Mouse (Mus musculus) heart, embryonic 12.5 days (tissue): ENCODE data around the gene Bloc1s3. TPM values are rescaled to one million over a fixed set of nuclear protein-coding genes. Genes with fewer than 3 reads are reported as not detected.

Experiments
- ATAC-seq: fragments of 200-750 bp; cut with Nextera tagmentation; 2 replicates; pipeline ENCODE4 v1.8.0; 2017; ENCODE audit warnings: moderate TSS enrichment, moderate library complexity; ENCODE audit not compliant: insufficient number of reproducible peaks, low FRiP score
- H3K27ac ChIP-seq: fragments of 300-500 bp; sonication (generic); 2 replicates; pipeline ENCODE4 v1.5.1; 2016; ENCODE audit warnings: mild to moderate bottlenecking, moderate library complexity; ENCODE audit not compliant: poor library complexity, severe bottlenecking
- H3K27me3 ChIP-seq: fragments of 300-500 bp; sonication (generic); replicated peaks from 2 replicates; pipeline ENCODE4 v1.6.1; 2016; ENCODE audit warnings: mild to moderate bottlenecking, moderate library complexity
- H3K36me3 ChIP-seq: fragments of 300-500 bp; sonication (generic); 2 replicates; pipeline ENCODE4 v1.6.1; 2016; ENCODE audit warnings: mild to moderate bottlenecking, moderate library complexity
- H3K4me1 ChIP-seq: fragments of 300-500 bp; sonication (generic); replicated peaks from 2 replicates; pipeline ENCODE4 v1.6.1; 2016; ENCODE audit warnings: mild to moderate bottlenecking
- H3K4me2 ChIP-seq: fragments of 300-500 bp; sonication (generic); 2 replicates; pipeline ENCODE4 v1.6.1; 2016; ENCODE audit warnings: mild to moderate bottlenecking, moderate library complexity
- H3K4me3 ChIP-seq: fragments of 300-500 bp; sonication (generic); 2 replicates; pipeline ENCODE4 v1.5.1; 2016; ENCODE audit warnings: mild to moderate bottlenecking
- H3K9ac ChIP-seq: fragments of 300-500 bp; sonication (generic); 2 replicates; pipeline ENCODE4 v1.6.1; 2016; ENCODE audit warnings: mild to moderate bottlenecking, moderate library complexity
- H3K9me3 ChIP-seq: fragments of 300-500 bp; sonication (generic); replicated peaks from 2 replicates; pipeline ENCODE4 v1.6.1; 2016; ENCODE audit warnings: mild to moderate bottlenecking, moderate library complexity
- WGBS: fragments of 180-500 bp; shearing (Covaris S2); methylation state at CpG from one replicate; pipeline ENCODE4 v1.1.7; 2016; 5-methylcytosine and 5-hydroxymethylcytosine counted together
- polyA plus RNA-seq: library from polyadenylated mRNA; unstranded; fragments of >200 nt; fragmentation: Nextera tagmentation; extraction: Ambion mirVana; gene quantifications from 2 replicates; pipeline ENCODE4 v1.2.1, GENCODE M21; 2016

Gene Bloc1s3
- polyA plus RNA-seq: 2.4 TPM in 2 replicates

DNA sequence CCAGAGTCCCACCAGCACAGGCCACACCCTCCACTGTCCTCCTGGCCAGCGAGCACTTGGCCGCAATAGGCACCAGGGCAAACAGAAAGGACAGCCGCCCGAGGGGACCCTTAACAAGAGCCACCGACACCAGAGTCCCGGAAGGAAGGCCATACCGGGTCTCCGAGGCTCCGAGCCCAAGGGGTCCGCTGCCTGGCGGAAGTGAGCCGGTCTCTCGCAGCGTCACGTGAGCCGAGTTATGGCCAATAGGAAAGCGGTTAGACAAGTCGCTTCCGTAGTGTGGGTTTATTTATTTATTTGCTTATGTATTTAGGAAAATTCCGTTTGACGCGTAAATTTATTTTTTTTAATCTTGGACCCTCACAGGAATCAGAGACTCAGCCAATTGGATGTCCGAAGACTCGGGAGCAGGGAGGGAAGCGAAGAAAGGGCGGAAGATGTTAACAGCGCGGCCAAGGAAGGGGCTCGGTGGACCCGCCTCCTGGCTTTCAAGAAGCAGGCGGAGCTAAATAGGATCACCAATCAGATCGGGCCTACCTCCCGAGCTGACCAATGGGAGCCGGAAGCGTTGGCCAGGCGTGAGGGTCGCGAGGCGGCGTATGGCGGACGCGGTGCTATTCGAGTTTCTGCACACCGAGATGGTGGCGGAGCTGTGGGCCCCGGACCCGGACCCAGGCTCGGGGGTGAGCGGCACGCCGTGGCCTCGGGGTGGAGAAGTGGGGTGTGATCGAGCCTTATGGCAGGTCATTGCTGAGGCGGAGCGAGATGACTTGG is at the start of gene Bloc1s3, which contains the start of gene Trappc6a:
TSS of gene Bloc1s3 (minus strand) at position 218 of the 774 bp plus-strand sequence.
TSS of gene Trappc6a (plus strand) at position 246 of the 774 bp plus-strand sequence.
- Histone ChIP-seq H3K4me3 (peak within 1 kb of the TSS; percentile 95), H3K4me2 (peak within 1 kb of the TSS; percentile 97), H3K36me3 (no peaks in the 10 kb centered on the region), H3K27ac (peak within 1 kb of the TSS; percentile 86), H3K9me3 (no peaks in the 10 kb centered on the region), H3K4me1 (peaks cover 26% of the 10 kb centered on the region), H3K27me3 (no peaks in the 10 kb centered on the region), H3K9ac (peak within 1 kb of the TSS; percentile 95)
- ATAC-seq: peak; percentile 95
- under 1% methylated on average over 56 of the region's 56 CpGs for WGBS

DNA sequence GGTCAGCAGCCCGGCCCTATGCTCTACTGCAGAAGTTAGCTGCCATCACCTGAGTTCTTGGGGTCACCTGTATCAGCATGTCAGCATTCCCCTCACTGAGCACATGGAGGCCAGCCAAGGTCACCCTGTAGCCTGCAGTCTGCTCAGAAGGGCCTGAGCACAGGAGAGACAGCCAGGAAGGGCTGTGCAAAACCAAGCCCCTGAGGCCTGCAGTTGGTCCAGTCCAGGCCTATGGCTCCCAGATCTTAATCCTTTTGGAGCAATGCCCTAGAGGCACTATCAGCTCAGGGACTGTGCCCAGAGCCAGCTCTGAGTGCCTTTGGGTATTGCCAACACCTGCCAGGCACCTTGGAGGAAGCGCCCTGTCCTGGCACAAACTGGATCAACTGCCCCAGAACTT is 48.9 kb upstream of the Bloc1s3 start:
- H3K27me3 ChIP-seq: no peaks in the 10 kb centered on the region
- no peak for ATAC-seq
- peaks cover 72% of the 10 kb centered on the region for H3K4me1 ChIP-seq
- no peak overlapping the region for H3K4me3 ChIP-seq
- WGBS: 88% methylated on average over 2 of the region's 2 CpGs
- peak overlapping the region; percentile 22; the same call in 1 of the 2 replicates for H3K27ac ChIP-seq
- no peak overlapping the region for H3K4me2 ChIP-seq
- peak overlapping the region; percentile 44 for H3K9ac ChIP-seq
- no peaks in the 10 kb centered on the region for H3K9me3 ChIP-seq
- H3K36me3 ChIP-seq: peaks cover 27% of the 10 kb centered on the region

DNA sequence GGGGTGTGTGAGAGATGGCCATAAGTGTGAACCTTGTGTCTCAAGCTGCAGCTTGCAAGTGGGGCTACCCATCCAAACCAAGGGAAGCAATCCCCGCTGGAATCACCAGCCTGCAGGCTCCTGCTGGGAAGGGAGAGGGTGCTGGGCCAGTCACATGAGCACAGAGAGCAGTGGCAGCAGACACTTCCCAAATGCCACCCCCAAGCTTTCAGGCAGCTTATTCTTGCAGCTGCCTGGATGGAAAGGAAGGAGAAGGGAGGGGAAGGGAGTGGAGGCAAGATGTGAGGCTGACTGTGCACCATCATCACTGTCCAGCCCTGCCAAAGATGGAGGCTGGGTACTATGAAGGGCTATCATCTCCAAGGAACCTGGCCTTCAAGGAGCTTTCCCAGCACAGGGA is 46.0 kb upstream of the Bloc1s3 start:
- H3K4me1 ChIP-seq: peaks cover 56% of the 10 kb centered on the region
- ATAC-seq: no peak
- 83% methylated on average over 1 of the region's 1 CpGs for WGBS
- no peak overlapping the region for H3K4me3 ChIP-seq
- no peaks in the 10 kb centered on the region for H3K9me3 ChIP-seq
- no peak overlapping the region for H3K4me2 ChIP-seq
- H3K27ac ChIP-seq: no peak overlapping the region
- no peak overlapping the region for H3K9ac ChIP-seq
- H3K27me3 ChIP-seq: no peaks in the 10 kb centered on the region
- H3K36me3 ChIP-seq: peaks cover 27% of the 10 kb centered on the region

DNA sequence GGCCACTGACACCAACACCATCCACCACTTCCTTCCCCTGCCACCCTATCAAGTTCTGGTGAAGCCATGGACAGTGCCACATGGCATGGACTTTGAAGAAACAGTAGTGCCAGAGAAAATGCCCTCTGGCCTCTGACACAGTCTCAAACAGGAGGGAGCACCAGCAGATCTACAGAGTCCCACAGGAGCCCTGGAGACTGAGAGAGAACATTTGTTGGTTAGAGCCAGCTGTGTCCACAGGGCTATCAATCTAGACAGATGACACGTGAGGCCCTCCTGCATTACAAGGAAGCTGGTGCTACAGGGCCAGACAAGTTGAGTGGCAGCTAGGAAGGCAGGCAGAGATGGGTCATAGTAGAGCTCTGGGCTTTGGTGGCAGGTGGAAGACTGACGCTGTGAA is 44.3 kb upstream of the Bloc1s3 start:
- no peak for ATAC-seq
- no peaks in the 10 kb centered on the region for H3K27me3 ChIP-seq

DNA sequence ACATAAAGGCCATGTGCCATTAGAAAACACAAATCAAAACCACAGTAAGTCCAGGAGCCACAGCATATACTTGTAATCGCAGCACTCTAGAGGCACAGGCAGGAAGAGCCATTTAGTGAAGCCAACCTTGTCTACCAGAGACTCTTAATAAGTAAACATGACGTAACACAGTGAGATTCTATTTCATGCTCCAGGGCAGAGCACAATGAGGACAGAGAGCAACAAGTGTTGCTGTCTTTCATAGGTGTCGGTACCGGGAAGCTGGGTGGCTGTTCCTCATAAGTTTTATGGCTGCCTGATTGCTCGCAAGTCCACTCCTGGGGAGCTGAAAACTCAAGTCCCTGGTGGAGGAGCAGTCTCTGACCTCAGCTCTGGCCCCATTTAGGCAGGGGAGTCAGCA is 43.5 kb upstream of the Bloc1s3 start:
- Histone ChIP-seq H3K4me1 (peaks cover 46% of the 10 kb centered on the region), H3K27me3 (no peaks in the 10 kb centered on the region), H3K27ac (no peak overlapping the region), H3K9ac (no peak overlapping the region), H3K9me3 (no peaks in the 10 kb centered on the region), H3K4me3 (no peak overlapping the region), H3K4me2 (no peak overlapping the region), H3K36me3 (peaks cover 22% of the 10 kb centered on the region)
- 88% methylated on average over 5 of the region's 5 CpGs for WGBS
- no peak for ATAC-seq

More for the DNA sequence above, 44.3 kb upstream of the Bloc1s3 start:
- 41% methylated on average over 2 of the region's 2 CpGs for WGBS
- no peak overlapping the region for H3K9ac ChIP-seq
- H3K4me3 ChIP-seq: no peak overlapping the region
- peaks cover 49% of the 10 kb centered on the region for H3K4me1 ChIP-seq
- H3K27ac ChIP-seq: no peak overlapping the region
- peaks cover 22% of the 10 kb centered on the region for H3K36me3 ChIP-seq
- H3K9me3 ChIP-seq: no peaks in the 10 kb centered on the region
- H3K4me2 ChIP-seq: no peak overlapping the region

DNA sequence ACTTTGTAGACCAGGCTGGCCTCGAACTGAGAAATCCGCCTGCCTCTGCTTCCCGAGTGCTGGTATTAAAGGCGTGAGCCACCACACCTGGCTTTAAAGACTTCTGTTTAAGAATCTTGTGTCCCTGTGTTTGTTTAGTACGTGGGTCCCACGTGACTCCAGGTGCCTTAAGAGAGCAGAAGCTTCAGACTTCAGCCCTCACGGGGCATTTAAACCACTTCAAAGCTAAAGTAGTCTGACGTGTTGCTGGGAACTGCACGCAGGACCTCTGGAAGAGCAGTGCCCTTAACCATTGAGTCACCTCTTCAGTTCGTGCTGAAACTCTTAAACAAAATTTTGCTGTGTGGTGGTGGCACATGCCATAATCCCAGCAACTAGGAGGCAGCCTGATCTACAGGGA is 41.2 kb upstream of the Bloc1s3 start:
- Histone ChIP-seq H3K4me2 (no peak overlapping the region), H3K36me3 (peaks cover 12% of the 10 kb centered on the region), H3K27me3 (no peaks in the 10 kb centered on the region), H3K9ac (no peak overlapping the region), H3K27ac (no peak overlapping the region), H3K9me3 (no peaks in the 10 kb centered on the region), H3K4me3 (no peak overlapping the region), H3K4me1 (peaks cover 56% of the 10 kb centered on the region)
- no peak for ATAC-seq
- 85% methylated on average over 10 of the region's 10 CpGs for WGBS

DNA sequence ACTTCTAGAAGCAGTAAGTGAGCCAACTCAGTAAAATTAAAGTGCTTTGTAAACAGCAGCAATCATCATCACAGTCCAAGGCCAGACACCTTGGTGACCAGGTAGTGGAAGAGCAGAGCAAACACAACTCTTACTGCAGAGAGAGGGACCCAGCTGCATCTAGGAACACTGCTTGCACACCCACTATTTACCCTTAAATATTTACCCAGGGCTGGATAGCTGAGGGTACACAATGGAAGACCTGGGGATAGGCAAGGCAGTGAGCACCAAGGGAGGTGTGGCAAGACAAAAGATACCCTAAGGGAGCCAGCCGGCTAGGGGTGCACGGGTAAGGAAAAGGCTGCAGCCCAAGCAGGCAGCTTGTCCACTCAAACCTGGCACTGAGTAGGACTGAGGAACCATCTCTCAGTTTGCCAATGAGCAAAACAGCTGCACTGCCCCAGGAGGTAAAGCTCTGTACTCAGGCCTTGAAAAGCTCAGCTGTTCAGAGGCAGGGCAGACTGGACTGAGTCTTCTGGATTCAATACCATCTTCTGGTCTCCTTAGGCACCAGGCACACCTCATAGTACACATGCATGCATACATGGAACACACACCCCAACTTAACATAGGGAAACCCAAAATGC is 39.3 kb upstream of the Bloc1s3 start:
- Histone ChIP-seq H3K4me2 (no peak overlapping the region), H3K36me3 (peaks cover 4% of the 10 kb centered on the region), H3K9me3 (no peaks in the 10 kb centered on the region), H3K4me3 (no peak overlapping the region), H3K27me3 (no peaks in the 10 kb centered on the region), H3K9ac (no peak overlapping the region), H3K27ac (no peak overlapping the region), H3K4me1 (peaks cover 49% of the 10 kb centered on the region)
- 85% methylated on average over 2 of the region's 2 CpGs for WGBS
- ATAC-seq: no peak

DNA sequence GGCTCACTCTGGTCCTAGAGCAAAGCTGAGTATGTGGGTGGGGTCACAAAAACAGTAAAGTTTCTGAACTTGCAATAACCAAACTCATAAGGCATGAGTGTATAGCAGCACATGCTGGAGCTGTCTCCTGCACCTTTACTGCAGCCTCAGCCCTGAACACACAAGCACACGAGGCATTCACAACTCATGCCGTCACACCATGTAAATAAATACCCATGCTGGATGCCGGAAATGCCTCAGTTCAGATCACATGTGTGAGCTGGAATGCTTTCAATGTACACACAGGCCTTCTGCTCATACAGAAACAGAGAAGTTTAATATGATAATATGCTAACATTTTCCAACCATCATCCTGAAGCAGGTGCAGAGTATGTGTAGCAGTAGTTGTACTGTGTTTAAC is 37.8 kb upstream of the Bloc1s3 start:
- ATAC-seq: no peak
- H3K27me3 ChIP-seq: no peaks in the 10 kb centered on the region
- WGBS: 62% methylated on average over 3 of the region's 3 CpGs
- peaks cover 59% of the 10 kb centered on the region for H3K4me1 ChIP-seq
- no peak overlapping the region for H3K4me3 ChIP-seq
- no peak overlapping the region for H3K4me2 ChIP-seq
- H3K9me3 ChIP-seq: no peaks in the 10 kb centered on the region
- H3K27ac ChIP-seq: no peak overlapping the region
- H3K36me3 ChIP-seq: no peaks in the 10 kb centered on the region; the same call in 1 of the 2 replicates
- no peak overlapping the region for H3K9ac ChIP-seq

DNA sequence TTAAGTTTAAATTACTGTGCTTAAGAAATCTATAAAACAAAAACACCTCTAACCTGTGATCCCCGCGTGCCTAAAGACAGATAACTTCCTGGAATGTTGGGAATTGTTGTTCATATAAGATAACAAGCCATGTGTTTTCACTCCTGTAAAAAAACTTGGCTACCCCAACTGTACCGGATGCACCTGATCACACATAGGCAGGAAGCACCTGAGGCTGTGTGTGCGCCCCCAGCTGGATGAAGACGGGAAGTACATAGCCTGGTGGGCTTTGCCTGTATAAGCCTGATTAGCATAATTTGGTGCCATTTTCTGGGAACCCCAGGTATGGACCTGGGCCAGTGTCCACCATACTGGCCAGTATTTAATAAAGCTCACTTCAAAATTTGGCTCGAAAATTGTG is 35.4 kb upstream of the Bloc1s3 start:
- no peaks in the 10 kb centered on the region for H3K9me3 ChIP-seq
- H3K27ac ChIP-seq: no peak overlapping the region
- H3K4me3 ChIP-seq: no peak overlapping the region
- H3K4me2 ChIP-seq: no peak overlapping the region
- 50% methylated on average over 6 of the region's 6 CpGs for WGBS
- H3K9ac ChIP-seq: no peak overlapping the region
- H3K4me1 ChIP-seq: peaks cover 52% of the 10 kb centered on the region
- 0 out of 2 replicates have a peak, but pooled peaks have one; percentile 26 for ATAC-seq
- H3K27me3 ChIP-seq: no peaks in the 10 kb centered on the region
- H3K36me3 ChIP-seq: no peaks in the 10 kb centered on the region; the same call in 1 of the 2 replicates

DNA sequence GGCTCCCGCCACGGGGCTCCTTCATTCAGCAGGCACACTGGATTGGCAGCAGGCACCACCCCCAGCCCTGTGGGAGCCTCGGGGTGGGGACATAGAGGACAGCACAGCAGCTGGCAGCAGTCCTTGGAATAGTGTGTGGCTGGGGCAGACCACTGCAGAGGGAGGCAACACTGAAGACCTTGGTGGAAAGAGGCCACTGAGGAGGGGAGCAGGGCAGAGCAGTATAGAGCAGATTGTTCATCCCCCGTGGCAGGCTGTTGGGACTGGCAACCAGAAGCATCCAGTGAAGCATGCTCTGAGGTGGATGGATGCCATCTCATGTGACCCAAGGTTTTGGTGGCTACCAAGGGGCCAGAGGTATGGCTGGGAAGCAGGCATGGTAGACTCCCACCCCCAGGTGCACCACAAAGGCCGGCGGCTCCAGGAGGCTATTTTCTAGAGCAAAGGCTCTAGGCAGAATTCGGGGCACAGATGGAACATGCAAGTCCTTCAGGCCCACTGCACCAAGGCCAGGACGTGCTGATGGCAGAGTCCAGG is 34.1 kb upstream of the Bloc1s3 start:
- H3K4me2 ChIP-seq: no peak overlapping the region
- H3K4me1 ChIP-seq: peaks cover 49% of the 10 kb centered on the region
- H3K9me3 ChIP-seq: no peaks in the 10 kb centered on the region
- H3K36me3 ChIP-seq: no peaks in the 10 kb centered on the region
- no peak overlapping the region for H3K4me3 ChIP-seq
- WGBS: 69% methylated on average over 8 of the region's 8 CpGs
- no peak overlapping the region for H3K27ac ChIP-seq
- no peaks in the 10 kb centered on the region for H3K27me3 ChIP-seq
- ATAC-seq: no peak
- H3K9ac ChIP-seq: no peak overlapping the region

DNA sequence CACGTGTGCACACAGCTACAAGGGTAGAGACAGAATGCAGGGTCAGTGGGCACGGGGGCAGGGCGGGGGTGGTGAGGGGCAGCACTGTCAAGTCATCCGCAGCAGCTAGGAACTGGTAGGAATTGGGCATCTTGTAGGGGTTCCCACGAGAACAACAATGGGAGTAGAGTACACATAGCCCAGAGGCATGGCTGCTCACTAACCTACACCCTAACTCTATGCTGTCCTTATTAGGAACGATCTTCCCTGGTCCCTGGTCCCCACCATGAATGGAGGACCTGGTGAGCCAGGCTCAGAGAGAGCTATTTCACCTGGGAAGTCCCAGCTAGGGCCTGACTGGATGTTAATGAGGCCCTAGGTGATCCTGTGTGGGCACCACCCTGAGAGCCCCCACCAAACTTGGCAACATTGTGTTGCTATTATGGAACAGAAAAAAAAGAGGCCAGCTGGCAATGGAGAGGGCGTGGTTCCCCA is 33.6 kb upstream of the Bloc1s3 start:
- Histone ChIP-seq H3K9me3 (no peaks in the 10 kb centered on the region), H3K4me1 (peaks cover 51% of the 10 kb centered on the region), H3K4me3 (no peak overlapping the region), H3K9ac (no peak overlapping the region), H3K36me3 (no peaks in the 10 kb centered on the region), H3K27me3 (no peaks in the 10 kb centered on the region), H3K4me2 (no peak overlapping the region), H3K27ac (no peak overlapping the region)
- no peak for ATAC-seq
- 83% methylated on average over 7 of the region's 7 CpGs for WGBS
